Mouse (Mus musculus) telencephalon, adult 2 months (tissue): ENCODE results near the gene Pcdh18.
A peak's percentile ranks its signal among the peaks of the same experiment; 100 is the strongest.

Experiments
- DNase-seq: peaks from one replicate; pipeline ENCODE4 v3.0.0-alpha.2; 2011; ENCODE audit warnings: low read depth, low spot score

Pcdh18 gene

GRCm38 (mm10) chr3:49756870-49757625 is at the start of gene Pcdh18:
TSS of gene Pcdh18 (minus strand) at chr3:49757325.
- DNase-seq = peak; percentile 69

GRCm38 (mm10) chr3:49806823-49807222 is 49.7 kb upstream of the Pcdh18 start:
- DNase-seq = no peak

- no peak for DNase-seq
Observed at GRCm38 (mm10) chr3:49805511-49805910, 48.4 kb upstream of the Pcdh18 start.

GRCm38 (mm10) chr3:49788296-49788695 is 31.2 kb upstream of the Pcdh18 start:
- no peak for DNase-seq

- DNase-seq = no peak
Observed at GRCm38 (mm10) chr3:49787719-49788118, 30.6 kb upstream of the Pcdh18 start.

- DNase-seq = no peak
Observed at GRCm38 (mm10) chr3:49768992-49769738, 12.0 kb upstream of the Pcdh18 start.

GRCm38 (mm10) chr3:49762711-49763110 is 5.6 kb upstream of the Pcdh18 start:
- no peak for DNase-seq

GRCm38 (mm10) chr3:49761971-49762370 is 4.8 kb upstream of the Pcdh18 start:
- DNase-seq = no peak

- no peak for DNase-seq
Observed at GRCm38 (mm10) chr3:49757626-49758019, 498 bp upstream of the Pcdh18 start.

GRCm38 (mm10) chr3:49755986-49756845 is 909 bp downstream of the Pcdh18 start:
- DNase-seq = no peak

GRCm38 (mm10) chr3:49752766-49753165 is 4.4 kb downstream of the Pcdh18 start:
- DNase-seq = no peak

- DNase-seq = no peak
Observed at GRCm38 (mm10) chr3:49749491-49750284, 7.4 kb downstream of the Pcdh18 start.

- no peak for DNase-seq
Observed at GRCm38 (mm10) chr3:49748054-49748453, 9.1 kb downstream of the Pcdh18 start.

GRCm38 (mm10) chr3:49739061-49739460 is 18.1 kb downstream of the Pcdh18 start:
- DNase-seq = no peak

GRCm38 (mm10) chr3:49738531-49738930 is 18.6 kb downstream of the Pcdh18 start:
- DNase-seq = no peak

- DNase-seq = no peak
Observed at GRCm38 (mm10) chr3:49706503-49706902, 50.6 kb downstream of the Pcdh18 start.

- no peak for DNase-seq
Observed at GRCm38 (mm10) chr3:49699951-49700350, 57.2 kb downstream of the Pcdh18 start.
